Mouse (Mus musculus) small intestine, adult 2 months (tissue): Measurements from ENCODE around the gene Mlh1.

Source experiments
- CTCF ChIP-seq: fragments of 200-500 bp; IDR thresholded peaks from 2 replicates; pipeline ENCODE4 v1.5.1; 2012; ENCODE audit warnings: low read depth, mild to moderate bottlenecking, control low read depth, inconsistent platforms, low read length, moderate library complexity, mixed read lengths; ENCODE audit not compliant: insufficient replicate concordance, insufficient read length; ENCODE audit errors: extremely low read depth
- POLR2A ChIP-seq: fragments of 200-500 bp; IDR thresholded peaks from 2 replicates; pipeline ENCODE4 v1.6.1; 2012; ENCODE audit warnings: low read depth, mild to moderate bottlenecking, control low read depth, inconsistent platforms, low read length, moderate library complexity

DNA sequence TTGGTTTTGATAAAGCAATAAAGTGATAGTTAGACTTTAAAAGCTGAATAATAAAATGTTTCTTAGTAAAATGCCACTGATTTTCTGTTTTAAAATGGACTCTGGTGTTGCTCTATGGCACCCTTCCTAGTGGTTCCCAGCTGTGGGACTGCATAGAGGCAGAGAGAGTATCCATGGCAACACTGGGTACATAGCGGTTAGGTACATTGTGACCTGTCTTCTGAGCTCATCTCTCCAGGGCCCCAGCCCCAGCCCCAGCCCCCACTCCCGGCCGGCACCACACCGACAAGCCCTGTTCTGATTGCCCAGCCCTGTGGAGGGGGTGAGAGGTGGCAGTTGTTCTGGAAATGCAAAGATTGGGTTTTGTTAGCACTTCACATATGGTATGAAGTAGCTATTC lies 86.7 kb downstream of the Mlh1 start:
- TF ChIP-seq POLR2A (no peak), CTCF (no peak)
